Mouse (Mus musculus) lung, adult 2 months (tissue): ENCODE data around the gene Rpl36al.

Experiments used
- CTCF ChIP-seq: fragments of 200-500 bp; IDR thresholded peaks from 2 replicates; pipeline ENCODE4 v1.5.1; 2011; ENCODE audit warnings: mild to moderate bottlenecking, low read length, control low read depth; ENCODE audit not compliant: insufficient read depth
- POLR2A ChIP-seq: fragments of 200-500 bp; IDR thresholded peaks from 2 replicates; pipeline ENCODE4 v1.6.1; 2011; ENCODE audit warnings: low read depth, mild to moderate bottlenecking, control low read depth, low read length, borderline replicate concordance; ENCODE audit errors: extremely low read depth

DNA sequence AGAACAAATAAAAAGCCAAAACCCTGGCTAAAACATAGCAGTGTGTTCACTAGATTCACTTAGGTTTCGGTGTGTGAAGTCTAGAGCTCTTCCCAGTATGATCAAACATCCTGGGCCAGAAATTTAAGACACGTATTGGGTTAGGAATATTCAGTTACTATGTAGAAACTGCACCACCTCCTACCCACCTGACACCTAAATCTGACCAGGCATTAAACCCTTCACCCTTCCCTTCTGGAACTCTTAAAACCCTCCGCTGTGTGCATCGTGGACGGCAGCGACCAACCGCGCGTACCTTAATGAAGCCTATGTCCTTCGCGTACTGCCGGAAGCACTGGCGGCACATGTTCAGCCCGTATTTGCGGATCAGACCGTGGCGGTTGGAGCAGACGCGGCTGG, 25.5 kb downstream of the Rpl36al start:
- TF ChIP-seq POLR2A (no peak), CTCF (no peak)
